Mouse (Mus musculus) heart, postnatal 36 days (tissue): ENCODE data around the gene Chst8. TPM values are rescaled to one million over a fixed set of nuclear protein-coding genes. Genes with fewer than 3 reads are reported as not detected.

ENCODE experiments used
- DNase-seq, 2 experiments: peaks; one replicate each; pipeline ENCODE4 v3.0.0; 2021 to 2022
- intact Hi-C: fragments of 180-260 bp; cut with DNase I; formaldehyde crosslinking; loops from one replicate; pipeline ENCODE4 v1.15.1; 2025
- total RNA-seq, 2 experiments: library from RNA; stranded (reverse); gene quantifications; 2 replicates each; pipeline ENCODE4 v1.2.3; 2021

The Chst8 gene
- total RNA-seq, 2 experiments from 2014 or later, result 0.24 TPM; not detected in 1

DNA sequence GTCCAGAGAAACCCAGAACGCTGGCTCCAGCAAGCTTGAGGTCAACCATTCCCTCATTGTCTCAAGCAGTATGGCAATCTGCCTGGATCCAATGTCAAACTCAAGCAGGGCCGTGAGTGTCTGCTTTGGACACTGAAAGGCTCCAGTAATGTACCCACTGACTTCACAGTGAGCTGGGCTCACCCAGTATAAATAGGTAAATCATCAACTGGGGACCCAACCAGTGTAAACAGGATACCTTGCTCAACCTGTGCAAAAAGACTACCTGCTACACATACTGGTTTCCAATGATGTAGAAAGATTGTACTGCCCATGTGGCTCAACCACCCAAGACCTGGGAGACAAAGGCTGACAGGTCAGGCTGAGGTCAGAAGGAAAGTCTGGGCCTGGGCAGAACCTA is 7.5 kb downstream of the Chst8 start:
- DNase-seq, result no peak
- intact Hi-C loops, result no loop called here

- intact Hi-C loops, result no loop called here
- no peak for DNase-seq
Measured at GRCm38 (mm10) chr7:34799950-34800511, 12.5 kb downstream of the Chst8 start.

GRCm38 (mm10) chr7:34799404-34799771 is 13.1 kb downstream of the Chst8 start:
- intact Hi-C loops, result no loop called here

DNA sequence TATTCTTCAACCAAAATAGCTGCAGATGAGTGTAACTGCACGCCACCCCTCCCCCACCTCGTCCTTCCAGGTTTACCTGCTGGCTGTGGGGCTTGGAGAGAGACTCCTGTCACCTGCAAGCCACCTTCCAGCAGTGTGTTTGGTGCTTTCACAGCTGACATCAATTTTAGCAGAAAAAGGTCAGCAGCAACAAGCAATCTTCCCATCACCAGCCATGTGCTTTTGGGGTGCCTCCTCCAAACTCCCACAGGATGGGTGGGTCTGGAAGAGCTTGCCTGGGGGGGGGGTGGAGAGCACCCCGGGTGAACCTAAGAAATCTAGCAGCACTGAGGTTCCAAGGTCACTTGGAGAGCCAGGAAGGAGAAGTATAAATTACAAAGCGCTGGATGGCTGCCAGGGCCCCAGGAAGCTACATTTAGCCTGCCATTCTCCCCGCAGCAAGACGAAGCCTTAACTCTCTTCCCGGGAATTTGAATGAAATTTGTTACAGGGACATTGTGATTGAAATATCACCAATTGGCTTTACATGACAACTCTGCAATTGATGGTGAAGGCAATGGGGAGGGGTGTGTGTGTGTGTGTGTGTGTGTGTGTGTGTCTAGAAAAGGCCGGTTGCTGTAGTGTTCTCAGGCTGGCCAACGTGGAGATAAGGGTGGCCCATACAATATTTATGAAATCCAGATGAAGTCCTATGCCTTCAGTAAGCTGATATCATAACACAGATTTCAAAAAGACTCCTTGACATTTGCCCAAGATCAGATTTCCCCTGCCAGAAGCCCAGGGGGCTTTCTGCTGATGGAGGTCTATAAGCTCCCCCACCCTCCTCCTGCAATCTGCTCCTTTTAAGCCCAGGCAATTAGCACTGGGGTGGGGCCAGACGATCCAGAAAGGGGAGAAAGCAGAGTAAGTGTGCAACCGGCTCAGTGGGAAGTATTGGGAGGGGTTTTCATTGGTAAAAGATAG is 13.8 kb downstream of the Chst8 start:
- DNase-seq, result peak in 1 of 2 experiments; percentile 16
- intact Hi-C loops, result no loop called here

More at GRCm38 (mm10) chr7:34799404-34799771, 13.1 kb downstream of the Chst8 start:
- no peak for DNase-seq

DNA sequence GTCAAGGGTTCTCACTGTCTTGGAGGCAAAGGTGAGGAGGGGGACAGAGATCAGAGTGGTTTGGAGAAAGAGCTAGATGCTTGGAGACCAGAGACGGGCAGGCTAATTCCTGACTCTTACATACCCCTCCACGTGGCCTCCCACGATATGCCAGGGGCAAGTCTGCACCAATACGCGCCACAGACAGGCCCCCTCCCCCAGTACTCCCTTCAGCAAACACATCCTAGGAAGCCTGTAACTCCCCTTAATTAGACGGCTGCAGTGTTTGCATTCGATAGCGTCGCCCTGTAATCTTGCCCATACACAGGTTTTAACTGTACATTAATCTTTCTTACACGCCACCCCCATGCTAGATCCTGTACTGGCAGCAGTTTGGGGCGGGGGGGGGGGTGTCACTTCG is 14.5 kb downstream of the Chst8 start:
- intact Hi-C loops, result no loop called here

DNA sequence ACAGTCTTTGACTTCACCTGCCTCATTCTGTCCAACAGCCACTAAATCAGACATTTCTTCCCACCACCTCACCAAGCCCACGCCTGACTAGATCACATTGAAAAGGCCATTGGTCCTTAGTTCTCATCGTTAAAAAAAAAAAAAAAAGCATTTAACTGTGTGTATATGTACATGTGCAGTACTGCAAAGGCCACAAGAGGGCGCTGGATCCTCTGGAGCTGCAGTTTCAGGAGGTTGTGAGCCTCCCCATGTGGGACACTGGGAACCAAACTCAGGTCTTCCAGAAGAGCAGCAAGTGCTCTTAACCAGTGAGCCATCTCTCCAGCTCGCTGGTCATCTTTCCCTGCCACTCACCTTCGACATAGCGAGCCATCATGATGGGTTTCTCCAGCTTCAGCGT is 22.1 kb downstream of the Chst8 start:
- no peak for DNase-seq
- intact Hi-C loops, result no loop called here

More for the DNA sequence above, 14.5 kb downstream of the Chst8 start:
- DNase-seq, result no peak

DNA sequence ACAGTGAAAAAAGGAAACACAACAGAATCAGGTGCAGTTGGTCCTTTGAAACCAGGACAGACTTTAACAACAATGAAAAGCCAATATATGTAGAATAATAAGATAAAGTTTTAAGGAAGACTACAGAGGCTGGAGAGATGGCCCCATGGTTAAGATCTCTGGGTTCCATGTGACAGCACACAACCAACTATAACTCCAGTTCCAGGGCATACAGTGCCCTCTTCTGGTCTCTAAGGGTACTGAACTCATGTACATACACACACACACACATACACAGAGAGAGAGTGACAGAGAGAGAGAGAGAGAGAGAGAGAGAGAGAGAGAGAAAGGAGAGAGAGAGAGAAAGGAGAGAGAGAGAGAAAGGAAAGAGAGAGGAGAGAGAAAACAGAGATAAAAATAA is 25.3 kb downstream of the Chst8 start:
- intact Hi-C loops, result no loop called here
- DNase-seq, result no peak

- intact Hi-C loops, result no loop called here
- no peak for DNase-seq
Measured at GRCm38 (mm10) chr7:34785052-34785451, 27.5 kb downstream of the Chst8 start.

GRCm38 (mm10) chr7:34784469-34784868 is 28.0 kb downstream of the Chst8 start:
- intact Hi-C loops, result no loop called here
- DNase-seq, result no peak

GRCm38 (mm10) chr7:34781988-34782387 is 30.5 kb downstream of the Chst8 start:
- DNase-seq, result no peak
- intact Hi-C loops, result no loop called here

DNA sequence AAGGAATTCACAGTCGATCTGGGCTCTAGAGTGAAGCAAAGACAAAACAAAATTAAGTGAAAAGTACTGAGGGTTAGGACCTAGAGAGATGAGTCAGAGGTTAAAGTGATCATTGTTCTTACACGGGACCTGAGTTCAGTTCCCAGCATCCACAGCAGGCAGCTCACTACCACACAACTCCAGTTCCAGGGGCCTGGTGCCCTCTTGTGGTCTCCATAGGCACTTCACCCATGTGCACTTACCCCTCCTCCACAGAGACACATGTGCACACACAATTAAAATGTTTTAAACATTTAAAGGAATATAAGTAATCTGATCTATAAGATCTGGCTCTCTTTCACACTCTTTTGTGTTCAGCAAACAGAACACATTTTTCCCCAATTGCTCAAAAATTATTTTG is 31.3 kb downstream of the Chst8 start:
- intact Hi-C loops, result no loop called here
- DNase-seq, result no peak

DNA sequence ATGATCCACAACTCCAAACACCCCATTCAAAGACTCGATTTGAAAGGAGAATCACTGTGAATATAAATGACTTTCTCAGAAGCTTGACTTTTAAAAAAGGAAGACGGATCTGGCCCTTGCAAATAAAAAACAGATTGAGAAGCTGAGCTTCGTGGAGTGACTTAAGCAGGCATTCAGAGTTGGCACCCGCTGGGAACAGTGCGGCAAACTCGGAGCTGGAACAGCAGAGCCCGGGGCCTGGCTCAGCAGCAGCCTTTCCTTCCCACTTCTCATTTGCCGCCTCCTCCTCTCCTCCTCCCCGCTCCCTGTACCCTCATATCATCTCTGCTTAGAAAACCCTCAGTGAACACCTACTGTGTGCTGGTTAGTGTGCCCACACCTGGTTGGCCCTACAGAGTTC is 34.1 kb downstream of the Chst8 start:
- intact Hi-C loops, result no loop called here
- no peak for DNase-seq

- no peak for DNase-seq
- intact Hi-C loops, result no loop called here
Measured at GRCm38 (mm10) chr7:34775659-34776058, 36.9 kb downstream of the Chst8 start.

- intact Hi-C loops, result no loop called here
- DNase-seq, result no peak
Measured at GRCm38 (mm10) chr7:34774947-34775346, 37.6 kb downstream of the Chst8 start.

DNA sequence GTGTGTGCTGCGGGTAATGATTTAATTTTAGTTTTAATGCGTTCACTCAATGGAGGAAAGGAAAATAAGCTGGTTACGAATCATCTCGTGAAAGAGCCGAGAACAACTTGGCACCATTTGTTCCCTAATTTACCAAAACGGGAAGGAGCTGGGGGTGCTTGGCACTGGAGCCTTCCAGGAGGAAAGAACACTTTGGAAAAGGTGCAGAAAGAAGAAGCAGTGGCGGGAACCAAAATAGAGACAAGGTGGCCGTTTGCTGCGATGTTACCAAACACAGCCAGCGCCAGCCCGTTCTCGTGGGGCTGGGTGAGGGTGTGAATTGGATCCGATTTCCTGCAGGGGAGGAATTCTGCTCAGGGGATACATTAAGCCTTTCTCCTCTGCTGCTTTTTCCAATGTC is 38.5 kb downstream of the Chst8 start:
- DNase-seq, result no peak
- intact Hi-C loops, result no loop called here

- DNase-seq, result no peak
- intact Hi-C loops, result no loop called here
Measured at GRCm38 (mm10) chr7:34773309-34773708, 39.2 kb downstream of the Chst8 start.

- peak in 1 of 2 experiments; percentile 12 for DNase-seq
- intact Hi-C loops, result no loop called here
Measured at GRCm38 (mm10) chr7:34769531-34769930, 43.0 kb downstream of the Chst8 start.

DNA sequence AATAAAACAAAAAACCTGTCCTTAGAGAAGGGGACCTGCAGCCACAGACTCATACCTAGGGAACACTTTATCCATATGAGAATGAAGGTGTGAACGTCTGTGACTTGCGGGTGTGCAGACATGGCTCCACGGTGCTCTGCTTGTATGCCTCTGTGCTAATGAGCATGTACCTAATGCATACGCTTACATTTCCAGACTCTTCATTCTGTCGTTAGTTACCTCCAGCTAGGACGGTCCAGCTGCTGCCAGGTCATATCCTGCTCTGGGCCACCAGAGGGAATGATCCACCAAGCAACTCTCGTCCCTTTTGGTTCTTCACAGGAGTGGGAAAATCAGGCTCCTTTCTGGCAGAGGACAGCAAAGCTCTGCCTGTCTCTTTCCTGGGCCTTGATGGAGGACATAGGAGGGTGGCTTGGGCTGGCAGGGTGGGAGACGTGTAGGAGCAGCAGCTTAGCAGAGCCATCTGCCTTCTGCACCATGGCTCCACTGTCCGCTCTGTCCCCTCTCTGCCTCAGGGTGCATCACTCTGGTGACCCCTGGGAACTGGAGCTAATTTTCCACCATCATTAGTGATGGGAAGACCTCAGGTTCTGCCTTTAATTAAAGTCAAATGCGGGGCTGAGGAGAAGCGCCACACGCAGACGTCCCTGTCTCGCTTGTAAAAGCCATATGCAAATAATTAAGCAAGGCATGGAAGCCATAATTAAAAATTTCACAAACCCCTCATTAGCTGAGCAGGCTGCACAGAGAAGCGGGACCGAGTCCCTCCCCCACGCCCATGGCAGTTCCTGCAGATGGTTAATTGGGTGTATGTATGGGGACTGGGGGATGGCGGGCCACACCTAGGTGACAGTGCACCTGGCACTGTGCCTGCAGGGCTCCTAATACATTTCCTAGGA is 48.0 kb downstream of the Chst8 start:
- intact Hi-C loops, result no loop called here

GRCm38 (mm10) chr7:34759378-34759822 is 53.1 kb downstream of the Chst8 start:
- intact Hi-C loops, result no loop called here
- DNase-seq, result no peak

More for the DNA sequence above, 48.0 kb downstream of the Chst8 start:
- DNase-seq, result no peak

GRCm38 (mm10) chr7:34758721-34759120 is 53.8 kb downstream of the Chst8 start:
- no peak for DNase-seq
- intact Hi-C loops, result no loop called here

DNA sequence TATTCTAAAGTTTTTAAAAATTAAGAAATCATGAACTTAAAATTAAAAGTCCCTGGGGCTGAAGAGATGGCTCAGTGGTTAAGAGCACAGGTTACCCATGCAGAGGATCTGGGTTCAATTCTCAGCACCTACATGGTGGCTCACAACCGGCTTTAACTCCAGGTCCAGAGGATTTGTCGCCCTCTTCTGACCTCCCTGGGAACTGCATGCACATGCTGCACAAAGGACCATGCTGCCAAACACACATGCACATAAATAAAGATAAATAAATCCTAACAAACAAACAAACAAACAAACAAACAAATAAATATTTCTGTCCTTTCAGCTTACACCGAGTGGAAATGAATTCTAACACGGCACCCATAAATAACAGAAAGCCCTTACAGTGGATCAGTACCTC is 55.0 kb downstream of the Chst8 start:
- no peak for DNase-seq
- intact Hi-C loops, result no loop called here
